ENCODE assay signal across 9 mouse cellular contexts in genomic region chr5:147070791-147071516, GRCm38 (mm10). TPM values are rescaled to one million over a fixed set of nuclear protein-coding genes. Genes with fewer than 3 reads are reported as not detected.
DNase-seq lines count a peak whose midpoint lies in the region; ATAC-seq lines count a peak whose summit lies in the region.
"Had no signal": no experiment of that assay in that cellular context is flagged by ENCODE, and none has a peak within 500 bp of the region (broad histone marks: within the 10 kb centered on the region; RNA-seq: fewer than 3 reads in every experiment).

No protein-coding gene starts in this region.

- peaks cover 8% of the 10 kb centered on the region; the same call in 1 of the 2 replicates for H3K4me1 ChIP-seq in kidney, embryonic 14.5 days (ENCODE audit: control insufficient read depth, insufficient read depth, low read length)

- H3K9ac ChIP-seq in kidney, embryonic 14.5 days (ENCODE audit: low read depth, low read length): no peak overlapping the region

- no peak overlapping the region for H3K27ac ChIP-seq in kidney, embryonic 14.5 days (ENCODE audit: low read depth, low read length)
- H3K27ac ChIP-seq: hindbrain, embryonic 10.5 days had no signal

- peak; percentile 49 for DNase-seq in kidney, adult 18-20 months
- DNase-seq in adrenal gland, postnatal 25 days: peak; percentile 29
- DNase-seq in kidney, adult 8-10 months: peak; percentile 62 to 71
- no peak for DNase-seq in thymus, adult 18-20 months

- no peaks in the 10 kb centered on the region for H3K36me3 ChIP-seq in kidney, embryonic 14.5 days (ENCODE audit: control insufficient read depth, insufficient read depth, low read length)
- H3K36me3 ChIP-seq: hindbrain, embryonic 10.5 days had no signal

- ATAC-seq in kidney, embryonic 14.5 days (ENCODE audit: low FRiP score, low TSS enrichment): no peak
- ATAC-seq in megakaryocyte-erythroid progenitor cell, adult 5-6 weeks (replicated peaks; ENCODE audit: low FRiP score, low TSS enrichment, poor library complexity, severe bottlenecking): peak; percentile 82
- ATAC-seq in frontal cortex, adult (ENCODE audit: low TSS enrichment): no peak

- H3K27me3 ChIP-seq in kidney, embryonic 14.5 days (ENCODE audit: control insufficient read depth, insufficient read depth, low read length): no peaks in the 10 kb centered on the region

- H3K9me3 ChIP-seq in kidney, embryonic 14.5 days (ENCODE audit: control insufficient read depth, low read length): no peaks in the 10 kb centered on the region
- H3K9me3 ChIP-seq: hindbrain, embryonic 10.5 days had no signal

- H3K4me3 ChIP-seq in kidney, embryonic 14.5 days (ENCODE audit: low read length): no peak overlapping the region
- H3K4me3 ChIP-seq: hindbrain, embryonic 10.5 days; myocyte had no signal

- 77% methylated on average over 16 of the region's 16 CpGs for WGBS in kidney, embryonic 14.5 days

- H3K4me2 ChIP-seq in kidney, embryonic 14.5 days (replicated peaks; ENCODE audit: low read depth, low read length): no peak overlapping the region

RNA-seq across cellular contexts. Expression of gene Lnx2, which starts 5.4 kb away (rescaled TPM):
- polyA plus RNA-seq in kidney, embryonic 14.5 days (2014; fragmentation: Nextera tagmentation; extraction: Ambion mirVana): 10.8 and 14.4 TPM in 2 replicates
- total RNA-seq in adrenal gland, postnatal 25 days (2021): 13.9 and 14.0 TPM in 2 replicates
- 7.2 and 7.6 TPM in 2 replicates for total RNA-seq in megakaryocyte-erythroid progenitor cell, adult 5-6 weeks (2014; fragmentation: Nextera tagmentation)
- 3.3 and 7.9 TPM in 2 replicates for total RNA-seq in megakaryocyte-erythroid progenitor cell, adult 5-6 weeks (2017)

RNA-seq across cellular contexts. Expression of gene Polr1d, which starts 5.9 kb away (rescaled TPM):
- polyA plus RNA-seq in kidney, embryonic 14.5 days (2014; fragmentation: Nextera tagmentation; extraction: Ambion mirVana): 146 and 173 TPM in 2 replicates
- 126 and 128 TPM in 2 replicates for total RNA-seq in adrenal gland, postnatal 25 days (2021)
- total RNA-seq in megakaryocyte-erythroid progenitor cell, adult 5-6 weeks (2014; fragmentation: Nextera tagmentation): 145 and 195 TPM in 2 replicates
- 149 and 191 TPM in 2 replicates for total RNA-seq in megakaryocyte-erythroid progenitor cell, adult 5-6 weeks (2017)

Comparison
In these comparisons a context has a peak if more than half of its experiments do, and no peak if none do; other contexts are left out.
1. DNase-seq: peak in kidney, adult 18-20 months (single experiment), adrenal gland, postnatal 25 days (single experiment) and kidney, adult 8-10 months (2 of 2); none in thymus, adult 18-20 months (0 of 2).